Mouse (Mus musculus) hindbrain, embryonic 12.5 days (tissue): ENCODE results near the gene Rad51d. TPM values are rescaled to one million over a fixed set of nuclear protein-coding genes. Genes with fewer than 3 reads are reported as not detected.
A peak's percentile ranks its signal among the peaks of the same experiment; 100 is the strongest.
"Not testable (repeated sequence)": the region's sequence is repeated elsewhere in the genome, so short reads cannot be mapped to it uniquely, and the experiment has no call there.

ENCODE experiments used
- ATAC-seq: fragments of 200-750 bp; cut with Nextera tagmentation; 2 replicates; pipeline ENCODE4 v1.8.0; 2017; ENCODE audit warnings: moderate TSS enrichment; ENCODE audit not compliant: low FRiP score
- H3K27ac ChIP-seq: fragments of 300-500 bp; sonication (generic); 2 replicates; pipeline ENCODE4 v1.5.1; 2016; ENCODE audit warnings: mild to moderate bottlenecking
- H3K27me3 ChIP-seq: fragments of 300-500 bp; sonication (generic); 2 replicates; pipeline ENCODE4 v1.6.1; 2016; ENCODE audit warnings: mild to moderate bottlenecking
- H3K36me3 ChIP-seq: fragments of 300-500 bp; sonication (generic); 2 replicates; pipeline ENCODE4 v1.6.1; 2016; ENCODE audit warnings: mild to moderate bottlenecking
- H3K4me1 ChIP-seq: fragments of 300-500 bp; sonication (generic); 2 replicates; pipeline ENCODE4 v1.6.1; 2016
- H3K4me2 ChIP-seq: fragments of 300-500 bp; sonication (generic); replicated peaks from 2 replicates; pipeline ENCODE4 v1.6.1; 2016; ENCODE audit warnings: mild to moderate bottlenecking
- H3K4me3 ChIP-seq: fragments of 300-500 bp; sonication (generic); 2 replicates; pipeline ENCODE4 v1.5.1; 2016; ENCODE audit warnings: mild to moderate bottlenecking
- H3K9ac ChIP-seq: fragments of 300-500 bp; sonication (generic); 2 replicates; pipeline ENCODE4 v1.6.1; 2016; ENCODE audit warnings: mild to moderate bottlenecking, moderate library complexity
- H3K9me3 ChIP-seq: fragments of 300-500 bp; sonication (generic); replicated peaks from 2 replicates; pipeline ENCODE4 v1.6.1; 2016; ENCODE audit warnings: mild to moderate bottlenecking
- WGBS: fragments of 180-500 bp; shearing (Covaris S2); methylation state at CpG from one replicate; pipeline ENCODE4 v1.1.7; 2016; 5-methylcytosine and 5-hydroxymethylcytosine counted together
- polyA plus RNA-seq: library from polyadenylated mRNA; unstranded; fragments of >200 nt; fragmentation: Nextera tagmentation; extraction: Ambion mirVana; gene quantifications from 2 replicates; pipeline ENCODE4 v1.2.1, GENCODE M21; 2016

The Rad51d gene
- polyA plus RNA-seq, 1 experiment from 2014 or later = 10.9 TPM

GRCm38 (mm10) chr11:82832402-82832801 lies 58.0 kb downstream of the Rad51d start:
- not testable (repeated sequence) for H3K4me2 ChIP-seq, H3K4me3 ChIP-seq, H3K9ac ChIP-seq, H3K36me3 ChIP-seq, H3K27ac ChIP-seq, ATAC-seq, H3K9me3 ChIP-seq, H3K27me3 ChIP-seq
- peaks cover 18% of the 10 kb centered on the region for H3K4me1 ChIP-seq
- 82% methylated on average over 10 of the region's 10 CpGs for WGBS

- Histone ChIP-seq H3K4me1 (peaks cover 18% of the 10 kb centered on the region), H3K27me3 (no peaks in the 10 kb centered on the region), H3K36me3 (no peaks in the 10 kb centered on the region), H3K9ac (no peak overlapping the region), H3K4me2 (peak overlapping the region; percentile 34), H3K9me3 (no peaks in the 10 kb centered on the region), H3K4me3 (0 out of 2 replicates have a peak overlapping the region, but pooled peaks have one; percentile 2), H3K27ac (no peak overlapping the region)
- WGBS = 21% methylated on average over 10 of the region's 10 CpGs
- ATAC-seq = 0 out of 2 replicates have a peak, but pooled peaks have one; percentile 56
Observed at GRCm38 (mm10) chr11:82831008-82831893, 59.2 kb downstream of the Rad51d start.

GRCm38 (mm10) chr11:82826818-82827217 lies 63.6 kb downstream of the Rad51d start:
- H3K9ac ChIP-seq = no peak overlapping the region
- H3K27me3 ChIP-seq = no peaks in the 10 kb centered on the region
- no peaks in the 10 kb centered on the region for H3K36me3 ChIP-seq
- peaks cover 22% of the 10 kb centered on the region for H3K4me1 ChIP-seq
- ATAC-seq = no peak
- no peaks in the 10 kb centered on the region for H3K9me3 ChIP-seq
- H3K4me3 ChIP-seq = no peak overlapping the region
- H3K4me2 ChIP-seq = no peak overlapping the region
- no peak overlapping the region for H3K27ac ChIP-seq

Other genes with a start within 250 kb of the Rad51d start
- 0.19 and 0.57 TPM in 2 replicates for gene Cct6b, start 126.3 kb downstream of the Rad51d start, polyA plus RNA-seq
- gene Zfp830, start 126.3 kb downstream of the Rad51d start, polyA plus RNA-seq = 35.0 and 36.5 TPM in 2 replicates
- 49.9 and 50.1 TPM in 2 replicates for gene Lig3, start 109.5 kb downstream of the Rad51d start, polyA plus RNA-seq
- gene Rffl, start 19.4 kb downstream of the Rad51d start, polyA plus RNA-seq = 8.9 and 9.6 TPM in 2 replicates
- gene Fndc8, start 1.5 kb upstream of the Rad51d start, polyA plus RNA-seq = 0.65 and 0.68 TPM in 2 replicates
- 32.1 and 32.7 TPM in 2 replicates for gene Nle1, start 17.8 kb upstream of the Rad51d start, polyA plus RNA-seq
- 1.4 and 4.1 TPM in 2 replicates for gene Unc45b, start 19.9 kb upstream of the Rad51d start, polyA plus RNA-seq
- 1.1 and 1.3 TPM in 2 replicates for gene Slfn5, start 60.7 kb upstream of the Rad51d start, polyA plus RNA-seq
- 10.1 and 10.9 TPM in 2 replicates for gene Slfn9, start 101.2 kb upstream of the Rad51d start, polyA plus RNA-seq
- gene Slfn8, start 130.2 kb upstream of the Rad51d start, polyA plus RNA-seq = 0.34 and 0.53 TPM in 2 replicates
- 1.7 and 2.4 TPM in 2 replicates for gene Slfn2, start 174.5 kb upstream of the Rad51d start, polyA plus RNA-seq
- not detected in 2 replicates for gene Slfn1, start 226.2 kb upstream of the Rad51d start, polyA plus RNA-seq